Mouse (Mus musculus) erythroblast, embryonic 14.5 days (primary cell): ENCODE data around the gene Hnrnph3.

Experiments used
- GATA1 ChIP-seq: IDR thresholded peaks from 2 replicates; pipeline ENCODE4 v1.6.1; 2012; ENCODE audit warnings: low read length, inconsistent platforms, mixed read lengths
- TAL1 ChIP-seq: IDR thresholded peaks from 3 replicates; pipeline ENCODE4 v1.6.1; 2012; ENCODE audit warnings: low read length, inconsistent platforms, mixed read lengths

- TF ChIP-seq GATA1 (no peak), TAL1 (no peak)
These were observed 3.6 kb upstream of the Hnrnph3 start for GRCm38 (mm10) chr10:63027376-63028161.
